19 mouse cellular contexts compared by ENCODE assay signal in the genomic region with DNA sequence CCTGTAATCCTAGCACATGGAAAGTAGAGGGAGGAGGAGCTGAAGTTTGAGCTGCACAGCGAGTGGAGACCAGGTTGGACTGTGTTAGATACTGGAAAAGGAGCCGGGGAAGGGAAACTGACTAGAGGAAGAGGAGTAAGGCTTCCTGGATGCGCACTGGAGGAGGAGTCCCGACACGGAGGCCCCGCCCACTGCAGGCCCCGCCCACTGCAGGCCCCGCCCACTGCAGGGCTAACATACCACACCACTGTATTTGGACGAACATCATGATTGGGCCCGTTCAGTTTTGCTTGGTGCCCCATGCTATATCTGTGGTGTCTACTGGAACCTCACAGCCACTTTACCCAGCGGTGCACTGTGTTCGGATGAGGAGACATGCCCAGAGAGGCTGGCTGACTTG. TPM values are rescaled to one million over a fixed set of nuclear protein-coding genes. Genes with fewer than 3 reads are reported as not detected.
DNase-seq lines count a peak whose midpoint lies in the region; ATAC-seq lines count a peak whose summit lies in the region.
"Had no signal": no experiment of that assay in that cellular context is flagged by ENCODE, and none has a peak within 500 bp of the region (broad histone marks: within the 10 kb centered on the region; RNA-seq: fewer than 3 reads in every experiment).

No protein-coding gene starts in this region.

- WGBS in heart, embryonic 11.5 days (ENCODE audit: insufficient replicate concordance), result 35% methylated on average over 12 of the region's 12 CpGs
- WGBS in limb, embryonic 12.5 days, result 39% methylated on average over 12 of the region's 12 CpGs
- WGBS in limb, embryonic 10.5 days, result 38% methylated on average over 12 of the region's 12 CpGs

- no peak overlapping the region for H3K4me2 ChIP-seq in heart, embryonic 11.5 days
- no peak overlapping the region for H3K4me2 ChIP-seq in limb, embryonic 12.5 days
- H3K4me2 ChIP-seq: embryonic facial prominence, embryonic 12.5 days; forebrain, embryonic 12.5 days; limb, embryonic 15.5 days had no signal

- no peak overlapping the region for H3K27ac ChIP-seq in heart, embryonic 11.5 days (ENCODE audit: low read depth, low read length)
- H3K27ac ChIP-seq in limb, embryonic 12.5 days, result no peak overlapping the region
- H3K27ac ChIP-seq in limb, embryonic 10.5 days, result no peak overlapping the region
- H3K27ac ChIP-seq: embryonic facial prominence, embryonic 12.5 days; forebrain, embryonic 12.5 days; layer of hippocampus, adult 2 months; left cerebral cortex, adult 2 months; limb, embryonic 15.5 days had no signal

- H3K4me3 ChIP-seq in heart, embryonic 11.5 days (ENCODE audit: low read depth, low read length), result no peak overlapping the region
- H3K4me3 ChIP-seq in limb, embryonic 12.5 days (replicated peaks), result no peak overlapping the region
- no peak overlapping the region for H3K4me3 ChIP-seq in limb, embryonic 10.5 days
- H3K4me3 ChIP-seq: embryonic facial prominence, embryonic 12.5 days; forebrain, embryonic 12.5 days; layer of hippocampus, adult 2 months; left cerebral cortex, adult 2 months; limb, embryonic 15.5 days had no signal

- H3K36me3 ChIP-seq in heart, embryonic 11.5 days (ENCODE audit: control insufficient read depth, insufficient read depth, low read length), result no peaks in the 10 kb centered on the region
- no peaks in the 10 kb centered on the region for H3K36me3 ChIP-seq in limb, embryonic 12.5 days
- H3K36me3 ChIP-seq in limb, embryonic 10.5 days, result no peaks in the 10 kb centered on the region
- H3K36me3 ChIP-seq: embryonic facial prominence, embryonic 12.5 days; forebrain, embryonic 12.5 days; limb, embryonic 15.5 days had no signal

- intact Hi-C loops in heart, postnatal 14 days (cut with DNase I), result no loop called here

- H3K9me3 ChIP-seq in heart, embryonic 11.5 days (replicated peaks; ENCODE audit: control insufficient read depth, low read length), result no peaks in the 10 kb centered on the region
- no peaks in the 10 kb centered on the region for H3K9me3 ChIP-seq in limb, embryonic 12.5 days
- H3K9me3 ChIP-seq in limb, embryonic 10.5 days (replicated peaks), result no peaks in the 10 kb centered on the region
- H3K9me3 ChIP-seq: embryonic facial prominence, embryonic 12.5 days; forebrain, embryonic 12.5 days; limb, embryonic 15.5 days had no signal

- H3K9ac ChIP-seq in heart, embryonic 11.5 days (ENCODE audit: low read depth, low read length), result no peak overlapping the region
- H3K9ac ChIP-seq in limb, embryonic 12.5 days (replicated peaks), result no peak overlapping the region
- H3K9ac ChIP-seq: embryonic facial prominence, embryonic 12.5 days; forebrain, embryonic 12.5 days; limb, embryonic 15.5 days had no signal

- no peak for DNase-seq in heart, postnatal 14 days
- DNase-seq in limb, embryonic 10.5 days (ENCODE audit: low spot score), result no peak
- DNase-seq in testis, postnatal 10 days (ENCODE audit: low spot score), result peak; percentile 66
- DNase-seq in testis, postnatal 14 days (ENCODE audit: low spot score), result no peak
- DNase-seq in cerebellum, postnatal 25 days, result no peak
- DNase-seq in gastrocnemius, postnatal 10 days, result no peak
- DNase-seq: adrenal gland, postnatal 25 days; cerebellum, postnatal 14 days; heart, adult 18-20 months; lung, postnatal 4 days; right cerebral cortex, adult 18-20 months had no signal

- peaks cover 20% of the 10 kb centered on the region for H3K27me3 ChIP-seq in heart, embryonic 11.5 days (ENCODE audit: control insufficient read depth, insufficient read depth, low read length)
- peaks cover 21% of the 10 kb centered on the region for H3K27me3 ChIP-seq in limb, embryonic 12.5 days
- peaks cover 46% of the 10 kb centered on the region for H3K27me3 ChIP-seq in limb, embryonic 10.5 days (ENCODE audit: low read depth, poor library complexity, severe bottlenecking)

- peaks cover 12% of the 10 kb centered on the region for H3K4me1 ChIP-seq in heart, embryonic 11.5 days (ENCODE audit: control insufficient read depth, insufficient read depth, low read length)
- H3K4me1 ChIP-seq in limb, embryonic 12.5 days (replicated peaks), result peaks cover 7% of the 10 kb centered on the region
- H3K4me1 ChIP-seq in limb, embryonic 10.5 days, result peaks cover 15% of the 10 kb centered on the region
- H3K4me1 ChIP-seq: embryonic facial prominence, embryonic 12.5 days had no signal

- 0 out of 2 replicates have a peak, but pooled peaks have one; percentile 4 for ATAC-seq in heart, embryonic 11.5 days (replicated peaks; ENCODE audit: insufficient number of reproducible peaks, low FRiP score, low TSS enrichment)
- 0 out of 2 replicates have a peak, but pooled peaks have one; percentile 15 for ATAC-seq in limb, embryonic 12.5 days (ENCODE audit: insufficient number of reproducible peaks, insufficient read depth, low FRiP score, low TSS enrichment, low read depth)

RNA-seq across cellular contexts. Expression of a gene that starts 41.0 kb away (rescaled TPM):
- polyA plus RNA-seq in heart, embryonic 11.5 days (2014; fragmentation: Nextera tagmentation; extraction: Ambion mirVana), result 0.66 and 0.79 TPM in 2 replicates
- 1 to 10 TPM; 3.0 to 3.5 TPM for total RNA-seq in heart, postnatal 14 days (2021)
- 1.8 and 2.4 TPM in 2 replicates for polyA plus RNA-seq in limb, embryonic 12.5 days (2016; fragmentation: Nextera tagmentation; extraction: Ambion mirVana)
- 1.8 and 2.2 TPM in 2 replicates for polyA plus RNA-seq in limb, embryonic 10.5 days (2016; fragmentation: Nextera tagmentation; extraction: Ambion mirVana)
- 1 to 10 TPM; 8.9 to 9.3 TPM for total RNA-seq in gastrocnemius, postnatal 10 days (2021)
- total RNA-seq: MEL had no signal

RNA-seq across cellular contexts. Expression of a gene that starts 43.2 kb away (rescaled TPM):
- 1.2 and 2.0 TPM in 2 replicates for polyA plus RNA-seq in heart, embryonic 11.5 days (2014; fragmentation: Nextera tagmentation; extraction: Ambion mirVana)
- total RNA-seq in heart, postnatal 14 days (2021), result 10 to 100 TPM; 35.0 to 39.4 TPM
- 0.33 and 0.84 TPM in 2 replicates for polyA plus RNA-seq in limb, embryonic 12.5 days (2016; fragmentation: Nextera tagmentation; extraction: Ambion mirVana)
- polyA plus RNA-seq in limb, embryonic 10.5 days (2016; fragmentation: Nextera tagmentation; extraction: Ambion mirVana), result 0.33 and 0.41 TPM in 2 replicates
- 1 to 10 TPM; 3.5 TPM for total RNA-seq in gastrocnemius, postnatal 10 days (2021)
- total RNA-seq: MEL had no signal
